Mouse (Mus musculus) neutrophil, adult 83 days (primary cell): ENCODE results near the gene Fam110a. TPM values are rescaled to one million over a fixed set of nuclear protein-coding genes. Genes with fewer than 3 reads are reported as not detected.

Experiments used
- total RNA-seq, 2 experiments: library from RNA; stranded (reverse); gene quantifications; one replicate each; pipeline ENCODE4 v1.2.4; 2023

The Fam110a gene
- 10 to 100 TPM; 18.4 to 24.9 TPM for total RNA-seq

GRCm38 (mm10) chr2:151979470-151980354 is at the start of gene Fam110a:
Gene Fam110a (minus strand): TSS chr2:151980219.

GRCm38 (mm10) chr2:151996229-151997189 is 16.5 kb upstream of the Fam110a start, which contains the start of gene Slc52a3:
Gene Slc52a3 (plus strand): TSS chr2:151996511.

Other genes starting within 250 kb of the Fam110a start
- gene Psmf1, start 236.0 kb downstream of the Fam110a start, total RNA-seq = 10 to 100 TPM; 22.1 to 27.1 TPM
- not detected for gene Rspo4, start 137.3 kb downstream of the Fam110a start, total RNA-seq
- gene Angpt4, start 69.0 kb downstream of the Fam110a start, total RNA-seq = not detected
- gene Slc52a3, start 16.3 kb upstream of the Fam110a start, total RNA-seq = under 1 TPM; 0.51 to 0.64 TPM
- gene Scrt2, start 101.3 kb upstream of the Fam110a start, total RNA-seq = not detected
- 1 to 10 TPM; 3.7 to 3.9 TPM for gene Srxn1, start 125.3 kb upstream of the Fam110a start, total RNA-seq
- not detected for gene Tcf15, start 163.3 kb upstream of the Fam110a start, total RNA-seq
- 10 to 100 TPM; 63.8 to 65.6 TPM for gene Csnk2a1, start 246.6 kb upstream of the Fam110a start, total RNA-seq